Mouse (Mus musculus) kidney, postnatal 10 days (tissue): ENCODE measurements at regions not wholly inside any gene's neighbourhood (a gene's known extent, or its start where the extent isn't known, plus 50 kb on each side); places are given as distances from the start of the nearest gene placed in this dataset.
"Not testable (repeated sequence)": the region's sequence is repeated elsewhere in the genome, so short reads cannot be mapped to it uniquely, and the experiment has no call there.

ENCODE experiments used
- DNase-seq: peaks from one replicate; pipeline ENCODE4 v3.0.0; 2021; ENCODE audit warnings: mixed read lengths

DNA sequence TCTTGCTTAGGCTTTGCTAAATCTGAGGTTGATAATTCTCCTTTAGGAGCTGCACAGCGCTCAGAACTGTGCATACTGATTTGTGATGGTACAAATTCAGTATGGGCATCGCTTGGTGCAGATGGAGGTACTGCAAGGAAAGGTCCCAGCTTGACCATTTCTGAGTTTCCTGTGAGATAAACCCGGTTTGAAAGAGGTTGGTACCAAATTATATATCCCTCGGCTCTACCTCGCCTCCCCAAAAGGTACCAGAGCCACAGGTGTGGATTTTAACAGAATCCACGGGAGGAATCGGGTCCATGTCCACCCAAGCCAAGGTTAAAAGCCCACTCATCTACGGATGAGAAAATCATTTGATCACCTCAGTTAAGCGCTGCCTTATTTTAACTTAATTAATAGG lies 172.5 kb upstream of the Zfp808 start:
- not testable (repeated sequence) for DNase-seq

DNA sequence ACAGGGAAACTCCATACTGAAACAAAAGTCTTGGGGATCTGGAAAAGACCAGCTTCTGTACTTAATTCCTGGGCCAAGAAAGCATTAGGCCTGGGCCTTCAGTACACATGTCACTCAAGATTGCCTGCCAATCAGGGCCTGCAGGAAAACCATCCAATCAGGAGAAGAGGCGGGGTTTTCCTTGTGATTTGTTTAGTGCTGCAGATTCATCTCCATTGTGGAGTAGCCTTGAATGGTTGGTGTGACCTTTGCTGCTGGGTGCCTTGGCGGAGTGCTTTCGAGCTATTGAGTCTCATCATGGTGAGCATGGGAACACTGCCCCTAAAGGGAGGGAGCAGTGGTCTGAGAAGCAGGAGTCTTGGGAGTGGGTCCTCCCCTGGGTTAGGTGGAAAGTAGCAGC lies 150.8 kb upstream of the Zfp808 start:
- DNase-seq = not testable (repeated sequence)

DNA sequence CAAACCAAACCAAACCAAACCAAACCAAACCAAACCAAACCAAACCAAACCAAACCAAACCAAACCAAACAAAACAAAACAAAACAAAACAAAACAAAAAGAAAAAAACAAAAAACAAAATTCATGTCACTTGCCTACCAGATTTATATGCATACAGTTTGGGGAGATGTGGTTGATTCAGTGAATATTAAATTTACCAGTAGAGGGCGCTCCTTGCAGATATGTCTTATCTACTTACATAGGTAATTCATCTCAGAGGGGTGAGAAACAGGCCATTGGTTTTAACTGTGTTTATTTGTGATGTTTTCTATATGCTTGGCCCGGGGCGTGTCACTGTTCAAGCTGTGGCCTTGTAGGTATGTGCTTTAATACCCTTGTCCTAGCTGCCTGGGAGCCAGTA lies 133.2 kb upstream of the Zfp808 start:
- DNase-seq = not testable (repeated sequence)

DNA sequence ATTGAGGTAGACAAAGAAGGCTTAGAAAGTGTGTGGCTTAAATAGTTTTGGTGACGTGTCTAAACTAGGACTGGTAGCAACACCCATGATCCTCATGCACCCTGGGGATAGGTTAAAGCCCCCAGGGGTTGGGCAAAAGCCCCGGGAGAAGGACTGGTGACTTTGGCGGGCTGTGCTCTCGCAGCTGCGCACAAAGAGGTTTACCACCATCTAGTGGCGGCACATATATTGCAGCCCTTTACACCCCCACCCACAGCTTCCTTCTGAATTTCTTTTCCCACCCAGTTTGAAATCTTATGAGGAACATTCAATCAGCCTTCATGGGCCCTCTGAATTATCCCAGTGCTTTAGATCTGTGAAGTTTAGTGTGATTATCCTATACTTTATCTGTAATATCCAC lies 130.9 kb upstream of the Zfp808 start:
- DNase-seq = peak; percentile 49

DNA sequence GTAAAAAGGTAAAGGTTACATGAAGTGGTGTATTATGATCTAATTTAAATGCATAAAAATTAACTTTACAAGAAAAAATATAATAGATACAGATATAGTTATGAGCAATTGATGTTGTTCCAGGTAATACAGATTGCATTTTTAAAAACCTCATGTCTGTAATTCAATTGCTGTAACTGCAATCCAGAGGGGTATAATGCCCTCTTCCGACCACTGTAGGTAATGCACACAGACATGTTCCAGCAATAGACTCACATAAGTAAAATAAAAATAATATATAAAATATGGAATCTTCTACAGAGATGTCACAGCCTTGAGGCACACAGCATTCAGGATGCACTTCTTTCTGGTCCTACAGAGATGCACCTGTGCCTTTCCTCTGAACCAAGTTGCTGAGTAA lies 122.4 kb upstream of the Zfp808 start:
- DNase-seq = peak; percentile 52

DNA sequence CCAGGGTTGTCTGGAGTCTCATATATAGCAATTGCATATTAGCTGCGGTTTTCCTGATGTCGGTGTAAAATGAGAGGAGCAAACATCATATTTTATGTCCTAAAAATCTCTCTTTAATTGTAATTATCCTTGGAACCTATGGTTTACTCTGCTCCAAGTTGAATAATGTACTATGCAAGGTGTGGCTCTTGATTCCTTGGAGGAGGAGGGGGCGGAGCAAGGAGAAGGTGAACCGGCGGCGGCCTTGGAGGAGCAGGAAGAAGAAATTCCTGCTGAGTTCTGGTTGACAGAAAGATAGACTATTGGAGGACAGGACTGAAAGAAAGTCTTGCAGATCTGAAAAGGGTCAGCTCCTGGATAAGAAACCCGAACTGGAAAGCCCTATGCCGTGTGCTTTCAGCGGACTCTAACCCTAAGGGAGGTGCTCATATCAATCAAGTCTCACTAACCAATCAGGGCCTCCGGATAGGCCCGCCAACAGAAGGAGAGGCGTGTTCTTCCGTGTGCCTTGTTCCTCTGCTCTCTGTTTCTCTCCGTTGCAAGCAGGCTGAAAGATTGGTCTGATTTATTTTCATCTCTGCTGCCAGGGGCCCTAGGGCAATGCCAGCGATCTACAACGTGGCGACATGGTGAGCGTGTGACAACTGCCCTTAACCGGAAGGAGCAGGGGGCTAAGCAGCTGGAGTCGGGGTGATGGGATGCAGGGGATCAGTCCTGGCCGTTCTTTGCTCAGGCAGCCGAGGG lies 114.1 kb upstream of the Zfp808 start:
- DNase-seq = peak; percentile 44

DNA sequence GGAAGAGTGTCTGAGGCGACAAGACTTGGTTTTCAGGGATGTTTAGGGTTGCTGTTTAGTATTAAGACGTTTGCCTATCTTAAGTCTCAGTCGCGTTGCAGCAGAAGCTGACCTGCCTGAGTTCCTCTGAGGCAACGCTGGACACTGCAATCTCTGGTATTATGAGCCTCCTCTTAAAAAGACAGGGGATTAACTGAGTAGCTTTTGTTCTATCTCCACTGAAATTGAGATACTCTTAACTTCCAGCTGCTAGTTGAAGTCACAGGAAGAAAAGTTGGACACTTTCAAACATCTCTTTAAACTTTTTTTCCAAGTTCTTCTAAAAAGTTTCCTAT lies 113.6 kb upstream of the Zfp808 start:
- DNase-seq = not testable (repeated sequence)

DNA sequence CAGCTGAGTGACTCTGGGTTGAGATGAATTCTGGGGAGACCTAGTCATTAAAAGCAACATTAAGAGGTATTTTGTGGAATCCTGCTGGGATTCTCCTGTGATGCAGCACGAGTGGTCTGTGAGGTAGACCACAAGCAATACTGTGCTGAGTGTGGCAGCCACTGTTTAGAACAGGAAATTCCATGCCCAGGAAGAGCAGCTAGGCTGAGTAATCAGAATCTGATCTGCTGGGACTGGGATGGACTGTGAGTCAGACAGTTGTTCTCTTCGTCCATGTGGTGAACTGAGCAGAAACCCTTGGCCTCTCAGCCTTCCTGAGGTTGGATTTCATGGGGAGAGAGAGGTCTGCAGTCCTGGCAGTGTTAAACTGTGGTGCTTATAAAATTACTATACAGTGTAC lies 92.0 kb upstream of the Zfp808 start:
- DNase-seq = not testable (repeated sequence)

DNA sequence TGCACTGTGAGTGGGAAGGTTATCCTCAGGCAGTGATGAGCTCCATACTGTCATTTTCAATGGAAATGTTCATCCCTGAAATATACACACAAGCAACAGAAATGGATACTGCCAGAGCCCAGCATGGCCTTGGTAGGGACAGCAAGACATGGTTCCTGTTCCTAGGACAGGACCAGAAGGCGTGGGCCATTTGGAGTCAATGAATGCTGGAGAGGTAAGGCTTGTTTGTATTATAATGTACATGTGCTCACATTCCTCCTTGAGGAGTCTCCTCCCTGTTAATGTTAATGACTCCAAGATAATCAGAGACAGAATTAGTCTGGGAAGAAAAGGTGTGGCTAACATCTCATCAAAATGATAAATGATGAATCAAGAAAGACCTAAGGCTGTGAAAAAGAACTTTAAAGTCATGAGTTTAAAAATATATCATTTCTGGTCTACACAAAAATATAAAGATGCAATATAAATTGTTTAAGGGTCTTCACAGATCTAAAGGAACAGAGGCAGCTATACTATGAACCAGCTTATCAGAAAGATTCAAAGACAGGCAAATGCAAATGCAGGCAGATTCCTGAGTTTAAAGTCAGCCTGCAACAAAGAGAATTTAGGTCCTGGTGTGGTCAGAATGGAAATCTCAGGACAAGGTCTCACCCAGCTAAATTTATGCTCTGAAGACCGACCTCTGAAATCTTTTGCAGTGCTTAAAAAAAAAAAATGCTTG lies 51.6 kb upstream of the Zfp808 start:
- not testable (repeated sequence) for DNase-seq

DNA sequence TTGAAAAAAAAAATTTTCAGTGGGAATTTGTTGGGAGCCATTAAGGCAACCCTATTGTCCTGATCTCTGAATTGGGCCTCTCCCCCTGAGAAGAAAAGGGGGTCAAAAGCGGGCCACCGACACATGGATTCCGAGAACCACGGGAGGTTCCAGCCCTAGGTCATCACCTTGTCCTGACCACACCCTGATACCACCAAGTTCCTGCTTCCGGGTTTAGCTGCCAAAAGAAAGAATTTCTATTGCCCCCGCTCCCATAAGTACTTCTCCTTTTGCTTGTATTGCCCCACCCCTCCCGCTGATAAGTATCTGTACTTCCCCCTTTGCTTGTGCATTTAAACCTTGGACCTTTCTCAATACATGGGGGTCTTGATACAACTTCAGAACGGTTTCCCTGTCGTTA lies 50.8 kb upstream of the Zfp808 start:
- not testable (repeated sequence) for DNase-seq
